In genomic region chr15:102242404-102243228, GRCm38 (mm10) we compare ENCODE assay signal across 10 mouse cellular contexts. TPM values are rescaled to one million over a fixed set of nuclear protein-coding genes. Genes with fewer than 3 reads are reported as not detected.
A peak's percentile ranks its signal among the peaks of the same experiment; 100 is the strongest.
DNase-seq lines count a peak whose midpoint lies in the region; ATAC-seq and TF ChIP-seq lines count a peak whose summit lies in the region.
"Had no signal": no experiment of that assay in that cellular context is flagged by ENCODE, and none has a peak within 500 bp of the region (broad histone marks: within the 10 kb centered on the region; RNA-seq: fewer than 3 reads in every experiment).

No protein-coding gene starts in this region.

- no peak for TF ChIP-seq CTCF in liver, embryonic 14.5 days (IDR thresholded peaks at IDR 0.05; ENCODE audit: low read depth)

- H3K9ac ChIP-seq in kidney, embryonic 15.5 days = no peak overlapping the region
- peak overlapping the region; percentile 77 for H3K9ac ChIP-seq in ES-E14 (ENCODE audit: insufficient read depth, low read depth, low read length, poor library complexity, severe bottlenecking)
- no peak overlapping the region; the same call in 1 of the 2 replicates for H3K9ac ChIP-seq in embryonic facial prominence, embryonic 11.5 days (replicated peaks; ENCODE audit: low read length)
- no peak overlapping the region for H3K9ac ChIP-seq in liver, embryonic 14.5 days (replicated peaks)
- no peak overlapping the region for H3K9ac ChIP-seq in midbrain, embryonic 14.5 days (replicated peaks; ENCODE audit: low read length)

- ATAC-seq in kidney, embryonic 15.5 days (replicated peaks; ENCODE audit: low FRiP score) = no peak
- ATAC-seq in embryonic facial prominence, embryonic 11.5 days (replicated peaks; ENCODE audit: insufficient number of reproducible peaks, low FRiP score, low TSS enrichment, low read depth) = no peak
- no peak for ATAC-seq in liver, embryonic 14.5 days (ENCODE audit: insufficient read depth)
- no peak for ATAC-seq in midbrain, embryonic 14.5 days (ENCODE audit: low FRiP score, low TSS enrichment)

- 0 out of 2 replicates have a peak, but pooled peaks cover 3% of the 10 kb centered on the region for H3K27me3 ChIP-seq in kidney, embryonic 15.5 days
- no peaks in the 10 kb centered on the region for H3K27me3 ChIP-seq in embryonic facial prominence, embryonic 11.5 days (ENCODE audit: control insufficient read depth, insufficient read depth, low read length)
- H3K27me3 ChIP-seq in liver, embryonic 14.5 days (ENCODE audit: control insufficient read depth, insufficient read depth, low read length) = peaks cover 45% of the 10 kb centered on the region
- peaks cover 40% of the 10 kb centered on the region for H3K27me3 ChIP-seq in midbrain, embryonic 14.5 days (ENCODE audit: control insufficient read depth, insufficient read depth, low read length)

- H3K4me2 ChIP-seq in kidney, embryonic 15.5 days = peak overlapping the region; percentile 94
- peak overlapping the region; percentile 96 for H3K4me2 ChIP-seq in embryonic facial prominence, embryonic 11.5 days (ENCODE audit: low read depth, low read length)
- peak overlapping the region; percentile 40; the same call in 1 of the 2 replicates for H3K4me2 ChIP-seq in liver, embryonic 14.5 days (ENCODE audit: low read depth)
- H3K4me2 ChIP-seq in midbrain, embryonic 14.5 days (ENCODE audit: low read length) = no peak overlapping the region

- WGBS in kidney, embryonic 15.5 days = 39% methylated on average over 12 of the region's 12 CpGs
- WGBS in embryonic facial prominence, embryonic 11.5 days = 29% methylated on average over 12 of the region's 12 CpGs
- 51% methylated on average over 12 of the region's 12 CpGs for WGBS in liver, embryonic 14.5 days (ENCODE audit: insufficient replicate concordance)
- WGBS in midbrain, embryonic 14.5 days = 27% methylated on average over 12 of the region's 12 CpGs

- H3K4me3 ChIP-seq in kidney, embryonic 15.5 days (replicated peaks) = no peak overlapping the region
- peak overlapping the region; percentile 14 to 93 for H3K4me3 ChIP-seq in ES-E14 (ENCODE audit: insufficient read depth in 1 of 2, low read depth in 1 of 2, low read length in 2 of 2, poor library complexity in 1 of 2, severe bottlenecking in 1 of 2)
- H3K4me3 ChIP-seq in embryonic facial prominence, embryonic 11.5 days (ENCODE audit: low read depth, low read length) = peak overlapping the region; percentile 63; the same call in 1 of the 2 replicates
- no peak overlapping the region for H3K4me3 ChIP-seq in liver, embryonic 14.5 days (ENCODE audit: insufficient read depth in 1 of 2, low read depth in 2 of 2, low read length in 2 of 2)
- no peak overlapping the region for H3K4me3 ChIP-seq in midbrain, embryonic 14.5 days (replicated peaks; ENCODE audit: low read depth, low read length)
- H3K4me3 ChIP-seq: erythroblast, embryonic 14.5 days had no signal

- no peaks in the 10 kb centered on the region for H3K9me3 ChIP-seq in kidney, embryonic 15.5 days (replicated peaks)
- H3K9me3 ChIP-seq in ES-E14 (ENCODE audit: control insufficient read depth, insufficient read depth, low read depth, low read length) = no peaks in the 10 kb centered on the region
- no peaks in the 10 kb centered on the region for H3K9me3 ChIP-seq in embryonic facial prominence, embryonic 11.5 days (replicated peaks; ENCODE audit: control insufficient read depth, low read length)
- no peaks in the 10 kb centered on the region for H3K9me3 ChIP-seq in liver, embryonic 14.5 days (ENCODE audit: control insufficient read depth, low read length)
- H3K9me3 ChIP-seq in midbrain, embryonic 14.5 days (ENCODE audit: control insufficient read depth, low read length) = no peaks in the 10 kb centered on the region

- in situ Hi-C loops in ES-E14 (cut with MboI; ENCODE audit: low sequenced_read_pairs in 2 of 2, unreplicated experiment in 2 of 2) = no loop called here

- TF ChIP-seq EP300 in liver, embryonic 14.5 days (IDR thresholded peaks at IDR 0.05; ENCODE audit: low read depth) = no peak

- H3K27ac ChIP-seq in kidney, embryonic 15.5 days = peak overlapping the region; percentile 69; the same call in 1 of the 2 replicates
- H3K27ac ChIP-seq in ES-E14 (ENCODE audit: insufficient read depth, low read depth, low read length, poor library complexity, severe bottlenecking) = peak overlapping the region; percentile 98
- peak overlapping the region; percentile 99; the same call in 1 of the 2 replicates for H3K27ac ChIP-seq in embryonic facial prominence, embryonic 11.5 days (replicated peaks; ENCODE audit: low read depth, low read length)
- H3K27ac ChIP-seq in liver, embryonic 14.5 days = no peak overlapping the region
- H3K27ac ChIP-seq in midbrain, embryonic 14.5 days (replicated peaks; ENCODE audit: low read depth, low read length) = no peak overlapping the region

- peaks cover 25% of the 10 kb centered on the region for H3K36me3 ChIP-seq in kidney, embryonic 15.5 days
- H3K36me3 ChIP-seq in ES-E14 (ENCODE audit: control insufficient read depth, insufficient read depth, low read length, poor library complexity, severe bottlenecking) = peaks cover 33% of the 10 kb centered on the region
- H3K36me3 ChIP-seq in embryonic facial prominence, embryonic 11.5 days (replicated peaks; ENCODE audit: control insufficient read depth, insufficient read depth, low read depth, low read length) = peaks cover 3% of the 10 kb centered on the region
- H3K36me3 ChIP-seq in liver, embryonic 14.5 days (replicated peaks; ENCODE audit: control insufficient read depth, insufficient read depth, low read depth) = no peaks in the 10 kb centered on the region
- H3K36me3 ChIP-seq in midbrain, embryonic 14.5 days (ENCODE audit: control insufficient read depth, insufficient read depth, low read length) = no peaks in the 10 kb centered on the region

- H3K4me1 ChIP-seq in kidney, embryonic 15.5 days = peaks cover 61% of the 10 kb centered on the region
- peaks cover 13 to 20% of the 10 kb centered on the region in 2 experiments; a peak in 2 of 4 replicates for H3K4me1 ChIP-seq in ES-E14 (ENCODE audit: control insufficient read depth in 2 of 2, insufficient read depth in 2 of 2, low read length in 2 of 2, poor library complexity in 1 of 2)
- peaks cover 21% of the 10 kb centered on the region for H3K4me1 ChIP-seq in embryonic facial prominence, embryonic 11.5 days (ENCODE audit: control insufficient read depth, insufficient read depth, low read length)
- peaks cover 0 to 14% of the 10 kb centered on the region in 2 experiments; a peak in 2 of 4 replicates for H3K4me1 ChIP-seq in liver, embryonic 14.5 days (replicated peaks; ENCODE audit: control insufficient read depth in 2 of 2, insufficient read depth in 2 of 2, low read length in 1 of 2)
- H3K4me1 ChIP-seq in midbrain, embryonic 14.5 days (ENCODE audit: control insufficient read depth, insufficient read depth, low read length) = peaks cover 12% of the 10 kb centered on the region; the same call in 1 of the 2 replicates

- DNase-seq in kidney, adult 9 months = no peak
- no peak for DNase-seq in ES-E14 (ENCODE audit: low read depth, low spot score)
- DNase-seq in embryonic facial prominence, embryonic 11.5 days (ENCODE audit: low spot score) = no peak
- no peak for DNase-seq in liver, embryonic 14.5 days (ENCODE audit: low read depth in 3 of 3, low spot score in 3 of 3)
- DNase-seq in midbrain, embryonic 14.5 days = no peak
- no peak for DNase-seq in left cerebral cortex, adult 9 months (ENCODE audit: low spot score in 2 of 2)
- DNase-seq: layer of hippocampus, adult 9-11 months had no signal

RNA-seq across cellular contexts. Expression of gene Itgb7, which starts 10.9 kb away (rescaled TPM):
- 1.4 TPM in 2 replicates for polyA plus RNA-seq in kidney, embryonic 15.5 days (2015; fragmentation: Nextera tagmentation; extraction: Ambion mirVana)
- 34.0 and 93.0 TPM in 2 replicates for total RNA-seq in ES-E14 (2012; rRNA removed)
- polyA plus RNA-seq in embryonic facial prominence, embryonic 11.5 days (2014; fragmentation: Nextera tagmentation; extraction: Ambion mirVana) = 1.3 and 2.7 TPM in 2 replicates
- 1.6 and 2.7 TPM in 2 replicates for polyA plus RNA-seq in liver, embryonic 14.5 days (2012; rRNA removed)
- 5.6 and 5.7 TPM in 2 replicates for polyA plus RNA-seq in liver, embryonic 14.5 days (2014; fragmentation: Nextera tagmentation; extraction: Ambion mirVana)
- polyA plus RNA-seq in midbrain, embryonic 14.5 days (2014; fragmentation: Nextera tagmentation; extraction: Ambion mirVana) = 0.57 and 0.78 TPM in 2 replicates

RNA-seq across cellular contexts. Expression of gene Rarg, which starts 14.7 kb away (rescaled TPM):
- 27.9 and 30.3 TPM in 2 replicates for polyA plus RNA-seq in kidney, embryonic 15.5 days (2015; fragmentation: Nextera tagmentation; extraction: Ambion mirVana)
- total RNA-seq in ES-E14 (2012; rRNA removed) = 101 and 115 TPM in 2 replicates
- 68.1 and 70.2 TPM in 2 replicates for polyA plus RNA-seq in embryonic facial prominence, embryonic 11.5 days (2014; fragmentation: Nextera tagmentation; extraction: Ambion mirVana)
- polyA plus RNA-seq in liver, embryonic 14.5 days (2012; rRNA removed) = 2.3 and 2.5 TPM in 2 replicates
- polyA plus RNA-seq in liver, embryonic 14.5 days (2014; fragmentation: Nextera tagmentation; extraction: Ambion mirVana) = 1.9 and 2.1 TPM in 2 replicates
- polyA plus RNA-seq in midbrain, embryonic 14.5 days (2014; fragmentation: Nextera tagmentation; extraction: Ambion mirVana) = 2.3 and 3.6 TPM in 2 replicates

RNA-seq across cellular contexts. Expression of gene Gm9918, which starts 27.7 kb away (rescaled TPM):
- polyA plus RNA-seq in kidney, embryonic 15.5 days (2015; fragmentation: Nextera tagmentation; extraction: Ambion mirVana) = 0.44 and 0.55 TPM in 2 replicates
- total RNA-seq in ES-E14 (2012; rRNA removed) = 0.45 and 1.0 TPM in 2 replicates
- polyA plus RNA-seq in embryonic facial prominence, embryonic 11.5 days (2014; fragmentation: Nextera tagmentation; extraction: Ambion mirVana) = 0.58 and 1.2 TPM in 2 replicates
- 0.04 TPM in 1 of 2 replicates, not detected in the other for polyA plus RNA-seq in liver, embryonic 14.5 days (2012; rRNA removed)
- polyA plus RNA-seq in liver, embryonic 14.5 days (2014; fragmentation: Nextera tagmentation; extraction: Ambion mirVana) = 0.04 TPM in 1 of 2 replicates, not detected in the other
- 0.09 TPM in 1 of 2 replicates, not detected in the other for polyA plus RNA-seq in midbrain, embryonic 14.5 days (2014; fragmentation: Nextera tagmentation; extraction: Ambion mirVana)
- total RNA-seq: heart, postnatal 25 days had no signal
- polyA plus RNA-seq: erythroblast, embryonic 14.5 days had no signal

RNA-seq across cellular contexts. Expression of gene Mfsd5, which starts 36.6 kb away (rescaled TPM):
- 68.6 and 69.8 TPM in 2 replicates for polyA plus RNA-seq in kidney, embryonic 15.5 days (2015; fragmentation: Nextera tagmentation; extraction: Ambion mirVana)
- total RNA-seq in ES-E14 (2012; rRNA removed) = 89.9 and 95.7 TPM in 2 replicates
- 51.6 and 57.2 TPM in 2 replicates for polyA plus RNA-seq in embryonic facial prominence, embryonic 11.5 days (2014; fragmentation: Nextera tagmentation; extraction: Ambion mirVana)
- 13.4 and 15.4 TPM in 2 replicates for polyA plus RNA-seq in liver, embryonic 14.5 days (2012; rRNA removed)
- polyA plus RNA-seq in liver, embryonic 14.5 days (2014; fragmentation: Nextera tagmentation; extraction: Ambion mirVana) = 21.2 and 23.5 TPM in 2 replicates
- 51.9 and 53.3 TPM in 2 replicates for polyA plus RNA-seq in midbrain, embryonic 14.5 days (2014; fragmentation: Nextera tagmentation; extraction: Ambion mirVana)

RNA-seq across cellular contexts. Expression of gene Csad, which starts 38.1 kb away (rescaled TPM):
- polyA plus RNA-seq in kidney, embryonic 15.5 days (2015; fragmentation: Nextera tagmentation; extraction: Ambion mirVana) = 95.2 and 112 TPM in 2 replicates
- total RNA-seq in ES-E14 (2012; rRNA removed) = 47.3 and 51.9 TPM in 2 replicates
- polyA plus RNA-seq in embryonic facial prominence, embryonic 11.5 days (2014; fragmentation: Nextera tagmentation; extraction: Ambion mirVana) = 31.9 and 34.6 TPM in 2 replicates
- 14.9 and 17.9 TPM in 2 replicates for polyA plus RNA-seq in liver, embryonic 14.5 days (2012; rRNA removed)
- polyA plus RNA-seq in liver, embryonic 14.5 days (2014; fragmentation: Nextera tagmentation; extraction: Ambion mirVana) = 22.6 and 24.0 TPM in 2 replicates
- polyA plus RNA-seq in midbrain, embryonic 14.5 days (2014; fragmentation: Nextera tagmentation; extraction: Ambion mirVana) = 25.9 and 28.1 TPM in 2 replicates

Comparison
In these comparisons a context has a peak if more than half of its experiments do, and no peak if none do; other contexts are left out.
1. H3K27ac ChIP-seq: peak in kidney, embryonic 15.5 days (single experiment), ES-E14 (single experiment) and embryonic facial prominence, embryonic 11.5 days (single experiment); none in liver, embryonic 14.5 days (single experiment) and midbrain, embryonic 14.5 days (single experiment).
2. H3K4me3 ChIP-seq: peak in ES-E14 (2 of 2) and embryonic facial prominence, embryonic 11.5 days (single experiment); none in kidney, embryonic 15.5 days (single experiment), liver, embryonic 14.5 days (0 of 2) and midbrain, embryonic 14.5 days (single experiment).